Comparison of ENCODE assay signal across 9 mouse cellular contexts in the genomic region with DNA sequence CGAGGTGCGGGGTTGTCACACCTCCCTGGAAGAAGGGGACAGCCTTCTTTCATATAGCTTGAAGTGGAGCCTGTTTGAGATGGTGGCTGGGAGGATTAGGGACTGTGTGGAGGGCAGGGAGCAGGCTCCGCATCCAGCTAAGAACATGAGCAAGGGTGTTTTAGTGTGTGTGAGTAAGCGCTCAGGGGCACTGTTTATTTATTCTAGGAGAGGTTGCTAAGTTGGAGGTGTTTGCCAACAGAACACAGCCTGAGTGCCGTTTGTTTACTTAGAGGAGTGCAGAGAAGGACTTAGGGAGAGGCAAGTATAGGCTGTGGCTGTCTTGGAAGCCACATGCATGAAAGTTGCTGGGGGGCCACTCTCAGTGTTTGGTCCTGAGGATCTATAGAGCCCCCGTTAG.
DNase-seq lines count a peak whose midpoint lies in the region; ATAC-seq and TF ChIP-seq lines count a peak whose summit lies in the region.
"Had no signal": no experiment of that assay in that cellular context is flagged by ENCODE, and none has a peak within 500 bp of the region (broad histone marks: within the 10 kb centered on the region; RNA-seq: fewer than 3 reads in every experiment).

No protein-coding gene starts in this region.

- intact Hi-C loops in heart, postnatal 25 days (cut with DNase I), result no loop called here

- DNase-seq in heart, postnatal 25 days (ENCODE audit: low spot score), result no peak
- no peak for DNase-seq in heart, postnatal 0 days (ENCODE audit: low spot score)
- DNase-seq in lung, postnatal 25 days (ENCODE audit: low spot score), result peak; percentile 59
- DNase-seq in right cerebral cortex, postnatal 36 days (ENCODE audit: low spot score in 2 of 2), result no peak
- no peak for DNase-seq in adrenal gland, postnatal 14 days
- DNase-seq in kidney, adult 18-20 months, result no peak
- DNase-seq: adrenal gland, adult 8-10 months had no signal

- ATAC-seq in heart, embryonic 14.5 days (ENCODE audit: insufficient number of reproducible peaks, insufficient read depth, low FRiP score, low read depth), result no peak
- ATAC-seq in heart, postnatal 0 days (ENCODE audit: insufficient read depth, low read depth), result no peak

- no peaks in the 10 kb centered on the region for H3K36me3 ChIP-seq in heart, embryonic 14.5 days (ENCODE audit: control insufficient read depth, insufficient read depth, low read length)
- no peaks in the 10 kb centered on the region for H3K36me3 ChIP-seq in heart, postnatal 0 days (replicated peaks; ENCODE audit: control insufficient read depth, insufficient read depth, low read length)

- H3K27me3 ChIP-seq in heart, embryonic 14.5 days (ENCODE audit: control insufficient read depth, insufficient read depth, low read length), result no peaks in the 10 kb centered on the region
- no peaks in the 10 kb centered on the region for H3K27me3 ChIP-seq in heart, postnatal 0 days (ENCODE audit: control insufficient read depth, insufficient read depth, low read length)

- H3K4me2 ChIP-seq in heart, embryonic 14.5 days (ENCODE audit: low read length), result 0 out of 2 replicates have a peak overlapping the region, but pooled peaks have one; percentile 28
- no peak overlapping the region for H3K4me2 ChIP-seq in heart, postnatal 0 days (ENCODE audit: low read depth, low read length)

- peaks cover 41 to 52% of the 10 kb centered on the region in 2 experiments for H3K4me1 ChIP-seq in heart, embryonic 14.5 days (ENCODE audit: control insufficient read depth in 2 of 2, insufficient read depth in 2 of 2, low read length in 2 of 2)
- H3K4me1 ChIP-seq in brown adipose tissue, adult 24 weeks (ENCODE audit: control insufficient read depth, insufficient read depth, insufficient read length, low read length), result peaks cover 18% of the 10 kb centered on the region
- peaks cover 27% of the 10 kb centered on the region for H3K4me1 ChIP-seq in heart, postnatal 0 days (ENCODE audit: control insufficient read depth, insufficient read depth)

- H3K9ac ChIP-seq in heart, embryonic 14.5 days (ENCODE audit: low read length), result no peak overlapping the region
- H3K9ac ChIP-seq in heart, postnatal 0 days (replicated peaks; ENCODE audit: low read depth, low read length), result no peak overlapping the region

- 48% methylated on average over 6 of the region's 6 CpGs for WGBS in heart, embryonic 14.5 days
- WGBS in heart, postnatal 0 days, result 38% methylated on average over 6 of the region's 6 CpGs

- no peaks in the 10 kb centered on the region for H3K9me3 ChIP-seq in heart, embryonic 14.5 days (ENCODE audit: control insufficient read depth, low read length)
- no peaks in the 10 kb centered on the region for H3K9me3 ChIP-seq in heart, postnatal 0 days (replicated peaks; ENCODE audit: control insufficient read depth, low read length)

- H3K4me3 ChIP-seq in heart, embryonic 14.5 days (ENCODE audit: control insufficient read depth in 1 of 2, insufficient read depth in 1 of 2, low read depth in 1 of 2, low read length in 2 of 2), result no peak overlapping the region
- H3K4me3 ChIP-seq in brown adipose tissue, adult 24 weeks (ENCODE audit: insufficient read depth, low read depth, low read length), result no peak overlapping the region
- H3K4me3 ChIP-seq in heart, postnatal 0 days (ENCODE audit: low read depth, low read length), result no peak overlapping the region

- peak overlapping the region; percentile 75 to 78 for H3K27ac ChIP-seq in heart, embryonic 14.5 days (replicated peaks in 1 of 2; ENCODE audit: control insufficient read depth in 1 of 2, insufficient read depth in 1 of 2, low read depth in 2 of 2, low read length in 2 of 2)
- H3K27ac ChIP-seq in brown adipose tissue, adult 24 weeks (replicated peaks; ENCODE audit: low read depth, low read length), result peak overlapping the region; percentile 47
- 0 out of 2 replicates have a peak overlapping the region, but pooled peaks have one; percentile 58 for H3K27ac ChIP-seq in heart, postnatal 0 days (ENCODE audit: low read depth)

- TF ChIP-seq CTCF in heart, postnatal 0 days (IDR thresholded peaks at IDR 0.05; ENCODE audit: low read depth), result no peak

- TF ChIP-seq EP300 in heart, postnatal 0 days (IDR thresholded peaks at IDR 0.05; ENCODE audit: low read depth), result no peak
